Mouse (Mus musculus) C2C12 (cell line): ENCODE data around the gene Zfp275.

ENCODE experiments used
- CEBPB ChIP-seq: IDR thresholded peaks from one replicate; pipeline ENCODE4 v1.6.1; 2011; ENCODE audit warnings: low read depth, mild to moderate bottlenecking, control low read depth, moderate library complexity
- CTCF ChIP-seq: IDR thresholded peaks from one replicate; pipeline ENCODE4 v1.5.1; 2011; ENCODE audit not compliant: control insufficient read depth, insufficient read depth, insufficient read length
- FOSL1 ChIP-seq: IDR thresholded peaks from one replicate; pipeline ENCODE4 v1.8.0; 2011; ENCODE audit warnings: mild to moderate bottlenecking, low read length; ENCODE audit not compliant: poor library complexity, insufficient read depth, severe bottlenecking
- MAX ChIP-seq: IDR thresholded peaks from one replicate; pipeline ENCODE4 v1.6.1; 2011; ENCODE audit warnings: mild to moderate bottlenecking, control low read depth
- MYOD1 ChIP-seq: IDR thresholded peaks from one replicate; pipeline ENCODE4 v1.6.1; 2011; ENCODE audit warnings: low read depth; ENCODE audit not compliant: control insufficient read depth, insufficient read length
- MYOG ChIP-seq: IDR thresholded peaks from one replicate; pipeline ENCODE4 v1.6.1; 2011; ENCODE audit not compliant: control insufficient read depth, insufficient read length; ENCODE audit errors: extremely low read depth
- USF1 ChIP-seq: IDR thresholded peaks from one replicate; pipeline ENCODE4 v1.6.1; 2011; ENCODE audit warnings: low read depth, mild to moderate bottlenecking, control low read depth, moderate library complexity

- TF ChIP-seq CTCF (no peak), USF1 (no peak), MYOG (no peak), MYOD1 (no peak), MAX (no peak), CEBPB (no peak), FOSL1 (no peak)
Observed at GRCm38 (mm10) chrX:73342068-73342467, 353 bp upstream of the Zfp275 start.
